Mouse (Mus musculus): ENCODE results near the gene Fyn. TPM values are rescaled to one million over a fixed set of nuclear protein-coding genes. Genes with fewer than 3 reads are reported as not detected.

Gene Fyn
- polyA plus RNA-seq, 1 experiment from 2014 or later, result 105 TPM

DNA sequence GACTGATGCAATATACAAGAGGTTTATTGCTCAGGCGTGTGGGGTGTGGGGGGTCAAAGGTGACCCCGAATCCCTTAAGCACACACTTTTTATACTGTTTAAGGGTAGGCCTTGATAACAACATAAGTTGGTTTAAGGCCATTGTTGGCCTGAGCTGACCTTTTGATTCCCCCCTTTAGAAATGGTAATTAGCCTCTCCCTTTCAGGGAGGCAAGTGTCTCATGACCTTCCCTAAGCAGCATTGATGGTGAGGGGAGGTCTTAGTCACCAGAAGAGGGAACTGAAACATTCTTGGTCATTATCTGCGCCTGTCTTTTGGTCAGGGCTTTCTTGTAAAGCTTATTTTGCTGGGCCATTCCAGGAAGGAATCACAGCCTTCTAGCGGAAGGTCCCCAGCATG lies 223.8 kb downstream of the Fyn start:
- Histone ChIP-seq H3K9ac (no peak overlapping the region), H3K4me2 (replicated peaks) (no peak overlapping the region), H3K36me3 (replicated peaks; ENCODE audit: control insufficient read depth, insufficient read depth) (no peaks in the 10 kb centered on the region), H3K4me1 (replicated peaks; ENCODE audit: control insufficient read depth, insufficient read depth, low read length) (peaks cover 35% of the 10 kb centered on the region), H3K9me3 (ENCODE audit: control insufficient read depth, low read length) (peaks cover 9% of the 10 kb centered on the region; the same call in 1 of the 2 replicates), H3K4me3 (replicated peaks; ENCODE audit: low read length) (no peak overlapping the region), H3K27ac (no peak overlapping the region), H3K27me3 (ENCODE audit: control insufficient read depth, insufficient read depth, low read length) (no peaks in the 10 kb centered on the region)
- DNase-seq (ENCODE audit: low spot score) (no peak), ATAC-seq (ENCODE audit: low FRiP score) (no peak)
- 54% methylated on average over 4 of the region's 4 CpGs for WGBS

DNA sequence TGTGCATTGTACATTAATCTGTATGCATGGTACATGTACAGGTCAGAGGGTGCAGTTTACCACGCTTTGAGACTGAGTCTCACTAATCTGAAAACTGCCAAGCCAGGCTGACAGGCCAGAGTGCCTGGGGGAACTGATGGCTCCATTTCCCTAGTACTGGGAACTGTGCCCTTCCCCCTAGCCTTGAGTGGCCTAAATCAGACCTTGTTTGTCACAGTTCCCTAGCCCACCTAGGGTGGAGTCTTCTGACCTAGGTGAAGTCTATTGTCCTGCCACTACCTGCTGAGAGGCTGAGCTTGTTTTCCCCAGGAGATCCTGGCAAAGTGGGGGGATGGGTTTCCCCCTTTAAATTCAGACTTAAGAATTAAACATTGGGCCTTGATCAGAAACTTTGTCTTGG lies 226.1 kb downstream of the Fyn start:
- no peak for ATAC-seq (ENCODE audit: low FRiP score)
- Histone ChIP-seq H3K9ac (no peak overlapping the region), H3K27me3 (ENCODE audit: control insufficient read depth, insufficient read depth, low read length) (no peaks in the 10 kb centered on the region), H3K4me3 (replicated peaks; ENCODE audit: low read length) (no peak overlapping the region), H3K4me2 (replicated peaks) (no peak overlapping the region), H3K9me3 (ENCODE audit: control insufficient read depth, low read length) (peaks cover 9% of the 10 kb centered on the region; the same call in 1 of the 2 replicates), H3K36me3 (replicated peaks; ENCODE audit: control insufficient read depth, insufficient read depth) (no peaks in the 10 kb centered on the region), H3K27ac (no peak overlapping the region), H3K4me1 (replicated peaks; ENCODE audit: control insufficient read depth, insufficient read depth, low read length) (peaks cover 23% of the 10 kb centered on the region)
- 56% methylated on average over 1 of the region's 1 CpGs for WGBS
- DNase-seq (ENCODE audit: low spot score), result no peak

DNA sequence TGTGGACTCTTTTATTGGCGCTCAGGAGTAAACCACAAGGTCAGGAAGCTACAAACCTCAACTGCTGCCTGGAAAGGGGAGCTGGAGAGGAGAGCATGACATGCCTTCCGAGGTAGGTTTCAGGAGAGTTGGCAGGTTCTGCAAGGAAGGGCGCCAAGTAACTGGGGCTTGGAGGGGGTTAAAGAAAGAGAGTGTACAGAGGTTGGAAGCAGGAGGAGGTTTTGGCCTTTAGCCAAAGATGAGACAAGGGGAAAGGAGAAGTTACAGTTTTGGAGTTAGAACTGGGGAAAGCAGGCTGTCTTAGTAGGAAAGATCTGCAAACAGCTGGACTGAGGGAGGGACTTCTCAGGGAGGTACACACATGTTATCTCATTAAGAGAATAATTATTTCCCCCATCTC lies 227.2 kb downstream of the Fyn start:
- 62% methylated on average over 3 of the region's 3 CpGs for WGBS
- no peak overlapping the region for H3K9ac ChIP-seq
- H3K4me3 ChIP-seq (replicated peaks; ENCODE audit: low read length), result no peak overlapping the region
- no peaks in the 10 kb centered on the region for H3K36me3 ChIP-seq (replicated peaks; ENCODE audit: control insufficient read depth, insufficient read depth)
- peak overlapping the region; percentile 70; the same call in 1 of the 2 replicates for H3K27ac ChIP-seq
- H3K27me3 ChIP-seq (ENCODE audit: control insufficient read depth, insufficient read depth, low read length), result no peaks in the 10 kb centered on the region
- peaks cover 23% of the 10 kb centered on the region for H3K4me1 ChIP-seq (replicated peaks; ENCODE audit: control insufficient read depth, insufficient read depth, low read length)
- peaks cover 9% of the 10 kb centered on the region; the same call in 1 of the 2 replicates for H3K9me3 ChIP-seq (ENCODE audit: control insufficient read depth, low read length)
- DNase-seq (ENCODE audit: low spot score), result no peak
- ATAC-seq (ENCODE audit: low FRiP score), result no peak
- H3K4me2 ChIP-seq (replicated peaks), result no peak overlapping the region

DNA sequence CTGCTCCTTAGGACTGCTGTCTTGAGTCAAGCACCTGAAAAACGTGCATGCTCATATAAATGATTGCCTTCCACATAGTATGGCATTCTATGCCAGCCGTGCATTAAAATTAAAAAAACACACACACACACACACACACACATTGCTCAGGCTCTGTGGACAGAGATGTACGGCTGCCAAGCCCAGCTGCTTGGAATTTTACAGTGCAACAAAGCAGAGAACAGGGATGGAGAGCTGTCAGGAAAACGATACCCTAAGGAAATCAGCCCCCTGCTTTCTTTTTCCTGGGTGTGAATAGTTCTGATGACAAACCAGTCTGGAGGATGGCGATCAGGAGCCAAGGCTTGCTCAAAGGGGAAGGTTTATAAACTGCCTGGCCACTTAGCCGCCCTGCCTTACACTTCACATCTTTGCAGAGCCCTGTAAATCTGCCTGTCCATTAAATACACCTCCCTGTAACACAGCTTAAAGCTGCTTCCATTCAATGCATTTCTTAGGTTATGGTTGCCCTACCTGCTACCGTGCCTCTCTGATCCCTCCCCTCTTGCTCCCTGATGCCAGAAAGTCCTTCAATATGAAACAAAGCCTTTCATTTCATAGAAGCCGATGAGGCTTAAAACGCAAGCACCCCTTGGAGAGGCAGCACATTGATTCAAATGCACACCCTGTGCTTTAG lies 228.6 kb downstream of the Fyn start:
- no peaks in the 10 kb centered on the region for H3K36me3 ChIP-seq (replicated peaks; ENCODE audit: control insufficient read depth, insufficient read depth)
- ATAC-seq (ENCODE audit: low FRiP score), result peak; percentile 50
- peak overlapping the region; percentile 20; the same call in 1 of the 2 replicates for H3K9ac ChIP-seq
- no peak overlapping the region for H3K4me3 ChIP-seq (replicated peaks; ENCODE audit: low read length)
- 31% methylated on average over 9 of the region's 9 CpGs for WGBS
- H3K4me2 ChIP-seq (replicated peaks), result no peak overlapping the region
- H3K9me3 ChIP-seq (ENCODE audit: control insufficient read depth, low read length), result peaks cover 9% of the 10 kb centered on the region; the same call in 1 of the 2 replicates
- no peaks in the 10 kb centered on the region for H3K27me3 ChIP-seq (ENCODE audit: control insufficient read depth, insufficient read depth, low read length)
- H3K27ac ChIP-seq, result peak overlapping the region; percentile 70
- H3K4me1 ChIP-seq (replicated peaks; ENCODE audit: control insufficient read depth, insufficient read depth, low read length), result peaks cover 23% of the 10 kb centered on the region
- DNase-seq (ENCODE audit: low spot score), result no peak

DNA sequence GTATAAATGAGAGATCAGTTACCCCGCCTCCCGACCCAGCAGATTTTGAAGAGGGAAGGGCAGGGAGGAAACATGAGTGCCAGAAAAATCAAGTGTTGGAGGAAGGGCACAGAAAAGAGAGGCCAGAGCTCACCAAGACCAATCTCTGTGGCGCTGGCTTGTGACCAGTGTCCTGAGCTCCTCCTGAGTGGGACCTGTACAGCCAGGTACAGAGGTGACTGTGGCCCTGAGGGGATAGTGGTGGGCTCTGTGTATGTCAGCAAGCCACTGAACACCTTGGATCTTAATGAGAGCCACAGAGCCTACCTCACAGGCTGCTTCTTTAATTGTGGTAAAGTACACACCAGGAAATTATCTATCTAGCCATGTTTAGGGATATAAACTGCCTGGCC lies 229.1 kb downstream of the Fyn start:
- ATAC-seq (ENCODE audit: low FRiP score), result peak; percentile 29; the same call in 1 of the 2 replicates

DNA sequence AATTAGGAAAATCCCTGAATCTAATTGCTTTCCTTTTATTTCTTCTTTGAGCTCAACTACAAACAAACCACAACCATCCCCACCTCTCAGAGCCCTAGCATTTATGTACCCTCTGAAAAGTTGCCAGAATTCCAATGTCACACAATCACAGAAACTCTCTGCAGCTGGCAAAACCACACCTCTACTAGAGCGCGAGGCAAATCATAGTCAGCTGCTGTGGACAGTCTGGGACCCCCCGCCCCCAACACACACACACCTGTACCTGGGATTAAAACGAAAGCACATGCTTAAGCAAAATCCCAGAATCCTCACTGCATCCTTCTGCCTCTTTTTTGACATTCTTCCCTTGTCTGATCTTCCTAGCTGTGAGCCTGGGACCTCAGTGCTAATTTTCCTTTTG lies 230.9 kb downstream of the Fyn start:
- Histone ChIP-seq H3K4me2 (replicated peaks) (no peak overlapping the region), H3K9me3 (ENCODE audit: control insufficient read depth, low read length) (peaks cover 8% of the 10 kb centered on the region), H3K4me1 (replicated peaks; ENCODE audit: control insufficient read depth, insufficient read depth, low read length) (peaks cover 23% of the 10 kb centered on the region), H3K36me3 (replicated peaks; ENCODE audit: control insufficient read depth, insufficient read depth) (no peaks in the 10 kb centered on the region), H3K27ac (no peak overlapping the region), H3K9ac (no peak overlapping the region), H3K27me3 (ENCODE audit: control insufficient read depth, insufficient read depth, low read length) (no peaks in the 10 kb centered on the region), H3K4me3 (replicated peaks; ENCODE audit: low read length) (no peak overlapping the region)
- DNase-seq (ENCODE audit: low spot score) (no peak), ATAC-seq (ENCODE audit: low FRiP score) (no peak)
- 90% methylated on average over 4 of the region's 4 CpGs for WGBS

More for the DNA sequence above, 229.1 kb downstream of the Fyn start:
- no peak for DNase-seq (ENCODE audit: low spot score)
- Histone ChIP-seq H3K9me3 (ENCODE audit: control insufficient read depth, low read length) (peaks cover 9% of the 10 kb centered on the region; the same call in 1 of the 2 replicates), H3K4me1 (replicated peaks; ENCODE audit: control insufficient read depth, insufficient read depth, low read length) (peaks cover 23% of the 10 kb centered on the region), H3K9ac (peak overlapping the region; percentile 20; the same call in 1 of the 2 replicates), H3K27ac (peak overlapping the region; percentile 70), H3K4me3 (replicated peaks; ENCODE audit: low read length) (no peak overlapping the region), H3K36me3 (replicated peaks; ENCODE audit: control insufficient read depth, insufficient read depth) (no peaks in the 10 kb centered on the region), H3K27me3 (ENCODE audit: control insufficient read depth, insufficient read depth, low read length) (no peaks in the 10 kb centered on the region), H3K4me2 (replicated peaks) (no peak overlapping the region)
- WGBS, result 54% methylated on average over 3 of the region's 3 CpGs

DNA sequence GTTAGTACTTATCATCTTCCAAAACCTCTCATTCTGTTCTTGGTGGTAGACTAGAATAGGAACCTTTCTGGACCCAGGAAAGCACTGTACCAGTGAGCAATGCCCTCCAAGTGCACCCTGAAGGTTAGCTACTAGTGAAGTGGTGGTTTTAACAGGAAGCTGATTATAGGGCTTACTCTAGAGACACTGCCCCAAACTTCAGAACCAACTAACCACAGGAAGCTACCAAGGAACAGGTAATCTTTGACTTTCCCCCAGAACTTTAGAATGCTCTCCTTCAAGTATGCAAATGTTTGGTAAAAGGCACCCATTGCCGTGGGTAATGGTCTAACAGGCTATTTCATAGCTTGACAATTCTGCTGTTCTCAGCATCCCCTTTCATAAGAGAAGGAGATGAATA lies 231.5 kb downstream of the Fyn start:
- Histone ChIP-seq H3K4me1 (replicated peaks; ENCODE audit: control insufficient read depth, insufficient read depth, low read length) (peaks cover 23% of the 10 kb centered on the region), H3K9ac (no peak overlapping the region), H3K27me3 (ENCODE audit: control insufficient read depth, insufficient read depth, low read length) (no peaks in the 10 kb centered on the region), H3K4me2 (replicated peaks) (no peak overlapping the region), H3K4me3 (replicated peaks; ENCODE audit: low read length) (no peak overlapping the region), H3K36me3 (replicated peaks; ENCODE audit: control insufficient read depth, insufficient read depth) (no peaks in the 10 kb centered on the region), H3K27ac (no peak overlapping the region), H3K9me3 (ENCODE audit: control insufficient read depth, low read length) (peaks cover 13% of the 10 kb centered on the region)
- ATAC-seq (ENCODE audit: low FRiP score) (no peak), DNase-seq (ENCODE audit: low spot score) (no peak)
- WGBS, result 74% methylated on average over 1 of the region's 1 CpGs

DNA sequence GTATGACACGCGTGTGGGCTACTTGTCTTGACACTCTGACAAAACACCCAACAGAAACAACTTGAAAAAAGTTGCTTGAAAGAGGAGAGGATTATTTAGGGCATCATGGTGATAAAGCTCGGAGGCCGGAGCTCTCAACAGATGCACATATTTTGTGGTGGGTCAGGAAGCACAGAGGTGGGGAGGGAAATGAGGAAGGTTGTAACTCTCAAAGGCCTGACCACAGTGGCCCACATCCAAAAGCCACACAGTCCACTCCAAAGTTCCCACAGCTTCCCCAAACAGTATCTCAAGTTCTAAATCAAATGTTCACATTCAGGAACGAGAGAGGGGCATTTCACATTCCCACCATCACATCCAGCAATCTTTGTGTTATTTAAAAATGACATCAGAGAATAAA lies 232.4 kb downstream of the Fyn start:
- H3K9ac ChIP-seq, result no peak overlapping the region
- ATAC-seq (ENCODE audit: low FRiP score) (no peak), DNase-seq (ENCODE audit: low spot score) (no peak)
- WGBS, result 85% methylated on average over 5 of the region's 5 CpGs
- no peaks in the 10 kb centered on the region for H3K27me3 ChIP-seq (ENCODE audit: control insufficient read depth, insufficient read depth, low read length)
- no peak overlapping the region for H3K27ac ChIP-seq
- no peak overlapping the region for H3K4me2 ChIP-seq (replicated peaks)
- H3K4me3 ChIP-seq (replicated peaks; ENCODE audit: low read length), result no peak overlapping the region
- peaks cover 19% of the 10 kb centered on the region for H3K9me3 ChIP-seq (ENCODE audit: control insufficient read depth, low read length)
- H3K36me3 ChIP-seq (replicated peaks; ENCODE audit: control insufficient read depth, insufficient read depth), result no peaks in the 10 kb centered on the region
- peaks cover 19% of the 10 kb centered on the region for H3K4me1 ChIP-seq (replicated peaks; ENCODE audit: control insufficient read depth, insufficient read depth, low read length)

DNA sequence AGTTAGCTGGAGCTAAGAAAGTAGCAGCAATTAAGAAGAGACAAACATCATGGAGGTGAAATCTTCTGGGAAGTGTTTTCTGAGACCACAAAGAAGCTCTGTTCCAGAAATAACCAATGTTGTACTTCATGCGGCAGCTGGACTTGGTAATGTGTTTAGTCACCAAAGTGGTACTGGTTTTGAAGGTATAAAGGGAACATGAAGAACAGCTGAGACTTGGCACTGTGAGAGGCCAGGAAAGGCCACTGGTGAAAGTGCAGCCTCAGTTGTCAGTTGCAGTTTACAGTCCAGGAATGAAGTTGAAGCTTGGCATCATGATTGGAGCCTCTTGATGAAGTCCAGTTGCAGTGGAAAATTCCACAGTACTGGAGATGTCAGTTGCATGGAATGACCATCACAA lies 237.8 kb downstream of the Fyn start:
- Histone ChIP-seq H3K4me2 (replicated peaks) (no peak overlapping the region), H3K27ac (no peak overlapping the region), H3K4me1 (replicated peaks; ENCODE audit: control insufficient read depth, insufficient read depth, low read length) (no peaks in the 10 kb centered on the region), H3K9me3 (ENCODE audit: control insufficient read depth, low read length) (peaks cover 30% of the 10 kb centered on the region), H3K27me3 (ENCODE audit: control insufficient read depth, insufficient read depth, low read length) (no peaks in the 10 kb centered on the region), H3K9ac (no peak overlapping the region), H3K4me3 (replicated peaks; ENCODE audit: low read length) (no peak overlapping the region), H3K36me3 (replicated peaks; ENCODE audit: control insufficient read depth, insufficient read depth) (no peaks in the 10 kb centered on the region)
- DNase-seq (ENCODE audit: low spot score), result no peak
- 100% methylated on average over 1 of the region's 1 CpGs for WGBS
- ATAC-seq (ENCODE audit: low FRiP score), result no peak

All from hindbrain, embryonic 14.5 days (tissue).